Mouse (Mus musculus): ENCODE data around the gene Gbx1.

GRCm38 (mm10) chr5:24477909-24478308 lies 49.1 kb downstream of the Gbx1 start:
- TF ChIP-seq CTCF (IDR thresholded peaks at IDR 0.05; ENCODE audit: low read depth) (no peak), EP300 (IDR thresholded peaks at IDR 0.05; ENCODE audit: low read depth) (no peak)
